Mouse (Mus musculus) kidney, postnatal 0 days (tissue): Measurements from ENCODE around the gene Trp53rkb. TPM values are rescaled to one million over a fixed set of nuclear protein-coding genes. Genes with fewer than 3 reads are reported as not detected.

Experiments
- ATAC-seq: fragments of 200-750 bp; cut with Nextera tagmentation; replicated peaks from 2 replicates; pipeline ENCODE4 v1.8.0; 2017; ENCODE audit warnings: low read depth, moderate number of reproducible peaks, moderate TSS enrichment, moderate library complexity; ENCODE audit not compliant: low FRiP score
- DNase-seq: peaks from one replicate; pipeline ENCODE4 v3.0.0-alpha.2; 2016; ENCODE audit warnings: low spot score
- H3K27ac ChIP-seq: fragments of 300-500 bp; sonication (generic); 2 replicates; pipeline ENCODE4 v1.5.1; 2014; ENCODE audit warnings: mild to moderate bottlenecking
- H3K27me3 ChIP-seq: fragments of 300-500 bp; sonication (generic); 2 replicates; pipeline ENCODE4 v1.6.1; 2014; ENCODE audit warnings: low read length, mixed read lengths; ENCODE audit not compliant: insufficient read depth
- H3K36me3 ChIP-seq: fragments of 300-500 bp; sonication (generic); 2 replicates; pipeline ENCODE4 v1.6.1; 2014; ENCODE audit warnings: low read length, mixed read lengths; ENCODE audit not compliant: insufficient read depth
- H3K4me1 ChIP-seq: fragments of 300-500 bp; sonication (generic); replicated peaks from 2 replicates; pipeline ENCODE4 v1.6.1; 2014; ENCODE audit warnings: antibody characterized with exemption, low read length, mixed read lengths; ENCODE audit not compliant: insufficient read depth
- H3K4me2 ChIP-seq: fragments of 300-500 bp; sonication (generic); 2 replicates; pipeline ENCODE4 v1.6.1; 2014; ENCODE audit warnings: mild to moderate bottlenecking, low read length, moderate library complexity, mixed read lengths
- H3K4me3 ChIP-seq: fragments of 300-500 bp; sonication (generic); replicated peaks from 2 replicates; pipeline ENCODE4 v1.5.1; 2014; ENCODE audit warnings: low read depth, low read length
- H3K9ac ChIP-seq: fragments of 300-500 bp; sonication (generic); 2 replicates; pipeline ENCODE4 v1.6.1; 2014; ENCODE audit warnings: low read depth, low read length
- H3K9me3 ChIP-seq: fragments of 300-500 bp; sonication (generic); replicated peaks from 2 replicates; pipeline ENCODE4 v1.6.1; 2016; ENCODE audit warnings: low read length, inconsistent platforms, mixed read lengths
- CTCF ChIP-seq: IDR thresholded peaks from 2 replicates; pipeline ENCODE4 v1.5.1; 2016; ENCODE audit warnings: antibody characterized with exemption, low read depth, mild to moderate bottlenecking, moderate library complexity
- WGBS: fragments of 180-500 bp; shearing (Covaris S2); extraction: QIAGEN DNeasy Blood & Tissue Kit; methylation state at CpG from one replicate; pipeline ENCODE4 v1.1.7; 2014; 5-methylcytosine and 5-hydroxymethylcytosine counted together
- polyA plus RNA-seq: library from polyadenylated mRNA; unstranded; fragments of >200 nt; fragmentation: Nextera tagmentation; extraction: Ambion mirVana; gene quantifications from 2 replicates; pipeline ENCODE4 v1.2.1, GENCODE M21; 2015

Gene Trp53rkb
- polyA plus RNA-seq, 1 experiment from 2014 or later = 7.8 TPM

DNA sequence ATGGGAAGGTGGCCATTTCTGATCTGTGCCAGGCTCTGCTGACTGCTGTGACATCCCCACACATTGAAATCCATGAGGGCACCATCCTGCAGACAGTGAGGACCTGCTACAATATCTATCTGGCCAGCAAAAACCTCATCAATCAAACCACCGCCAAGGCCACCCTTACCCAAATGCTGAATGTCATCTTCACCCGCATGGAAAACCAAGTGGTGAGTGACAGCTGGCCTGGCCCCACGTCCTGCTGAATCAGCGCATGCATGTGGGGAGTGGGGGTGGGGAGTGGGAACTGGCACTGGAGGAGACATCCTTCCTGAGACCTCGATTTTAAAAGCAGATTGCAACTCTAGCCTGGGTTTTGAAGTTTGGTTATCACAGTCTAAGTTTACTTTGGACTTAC, 43.2 kb downstream of the Trp53rkb start:
- Histone ChIP-seq H3K4me3 (no peak overlapping the region), H3K27ac (no peak overlapping the region), H3K4me1 (no peaks in the 10 kb centered on the region), H3K36me3 (peaks cover 9% of the 10 kb centered on the region; the same call in 1 of the 2 replicates), H3K9ac (no peak overlapping the region), H3K4me2 (no peak overlapping the region), H3K9me3 (no peaks in the 10 kb centered on the region), H3K27me3 (no peaks in the 10 kb centered on the region)
- no peak for TF ChIP-seq CTCF
- DNase-seq = no peak
- 69% methylated on average over 5 of the region's 5 CpGs for WGBS
- ATAC-seq = no peak

GRCm38 (mm10) chr2:166841813-166842212, 49.5 kb downstream of the Trp53rkb start:
- Histone ChIP-seq H3K27ac (no peak overlapping the region), H3K36me3 (peaks cover 10% of the 10 kb centered on the region; the same call in 1 of the 2 replicates), H3K4me2 (no peak overlapping the region), H3K27me3 (no peaks in the 10 kb centered on the region), H3K9ac (no peak overlapping the region), H3K9me3 (no peaks in the 10 kb centered on the region), H3K4me1 (no peaks in the 10 kb centered on the region), H3K4me3 (no peak overlapping the region)
- no peak for ATAC-seq
- TF ChIP-seq CTCF = no peak
- 83% methylated on average over 4 of the region's 4 CpGs for WGBS
- no peak for DNase-seq

Other genes with a start within 250 kb of the Trp53rkb start
- gene Prex1, start 78.7 kb upstream of the Trp53rkb start, polyA plus RNA-seq = 9.6 and 9.8 TPM in 2 replicates
- gene Arfgef2, start 13.1 kb downstream of the Trp53rkb start, polyA plus RNA-seq = 4.3 and 4.6 TPM in 2 replicates
- 64.2 and 71.6 TPM in 2 replicates for gene Cse1l, start 113.5 kb downstream of the Trp53rkb start, polyA plus RNA-seq
- gene Stau1, start 203.8 kb downstream of the Trp53rkb start, polyA plus RNA-seq = 61.4 and 73.3 TPM in 2 replicates
- gene Ddx27, start 222.7 kb downstream of the Trp53rkb start, polyA plus RNA-seq = 33.3 and 37.9 TPM in 2 replicates